Mouse (Mus musculus) kidney, adult 2 months (tissue): ENCODE measurements around the gene Gja5. TPM values are rescaled to one million over a fixed set of nuclear protein-coding genes. Genes with fewer than 3 reads are reported as not detected.

Source experiments
- DNase-seq: peaks from one replicate; pipeline ENCODE4 v3.0.0; 2021
- H3K27ac ChIP-seq: fragments of 200-500 bp; 2 replicates; pipeline ENCODE4 v1.5.1; 2012; ENCODE audit warnings: low read depth, low read length, control low read depth, inconsistent platforms; ENCODE audit not compliant: insufficient read depth
- H3K27me3 ChIP-seq: fragments of 200-500 bp; replicated peaks from 2 replicates; pipeline ENCODE4 v1.6.1; 2012; ENCODE audit warnings: mild to moderate bottlenecking, moderate library complexity, low read length, inconsistent platforms; ENCODE audit not compliant: control insufficient read depth, insufficient read depth
- H3K36me3 ChIP-seq: fragments of 200-500 bp; 2 replicates; pipeline ENCODE4 v1.6.1; 2012; ENCODE audit warnings: mild to moderate bottlenecking, moderate library complexity, low read length, inconsistent platforms; ENCODE audit not compliant: control insufficient read depth, insufficient read depth
- H3K4me1 ChIP-seq: fragments of 200-500 bp; 2 replicates; pipeline ENCODE4 v1.6.1; 2011; ENCODE audit warnings: low read length; ENCODE audit not compliant: control insufficient read depth, insufficient read depth
- H3K4me3 ChIP-seq: fragments of 200-500 bp; 2 replicates; pipeline ENCODE4 v1.5.1; 2011; ENCODE audit warnings: mild to moderate bottlenecking, low read depth, low read length, control low read depth; ENCODE audit not compliant: insufficient read depth
- CTCF ChIP-seq: fragments of 200-500 bp; conservative IDR thresholded peaks from 2 replicates; pipeline ENCODE4 v1.5.1; 2011; ENCODE audit warnings: low read depth, mild to moderate bottlenecking, control low read depth, low read length, moderate library complexity, mixed read lengths; ENCODE audit not compliant: insufficient read depth, insufficient read length
- POLR2A ChIP-seq: fragments of 200-500 bp; IDR thresholded peaks from one replicate; pipeline ENCODE4 v1.6.1; 2011; ENCODE audit warnings: low read depth, low read length, control low read depth
- WGBS: fragments of 180-500 bp; shearing (Covaris S2); methylation state at CpG from one replicate; pipeline ENCODE4 v1.1.7; 2018; 5-methylcytosine and 5-hydroxymethylcytosine counted together
- polyA plus RNA-seq: library from polyadenylated mRNA; depleted of rRNA; stranded (reverse); fragments of >200 nt; gene quantifications from 2 replicates; pipeline ENCODE4 v1.2.3, GENCODE M21; 2012

Gja5 gene
- polyA plus RNA-seq, 1 experiment, result 8.2 TPM

DNA sequence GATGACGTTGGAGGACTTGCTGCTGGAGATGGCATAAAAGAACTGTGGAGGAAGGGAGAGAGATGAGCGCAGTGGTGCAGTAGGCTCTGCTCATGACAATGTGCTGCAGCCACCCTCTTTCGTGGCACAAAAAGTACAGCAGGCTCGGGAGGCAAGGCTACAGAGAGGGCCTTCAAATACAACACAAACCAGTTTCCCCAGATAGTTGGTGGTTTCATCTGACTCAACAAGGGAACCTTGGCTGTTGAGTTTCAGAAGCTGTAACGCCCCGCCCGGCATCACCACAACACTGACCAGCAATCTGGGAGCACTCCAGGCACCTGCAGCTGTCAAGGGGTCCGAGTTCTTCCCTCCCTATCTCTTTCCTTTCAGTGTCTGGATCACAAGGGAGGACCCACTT, 32.0 kb upstream of the Gja5 start:
- H3K4me1 ChIP-seq, result peaks cover 5% of the 10 kb centered on the region; the same call in 1 of the 2 replicates
- H3K36me3 ChIP-seq, result peaks cover 9% of the 10 kb centered on the region; the same call in 1 of the 2 replicates
- H3K27me3 ChIP-seq, result no peaks in the 10 kb centered on the region
- TF ChIP-seq CTCF (no peak), POLR2A (no peak)
- WGBS, result 89% methylated on average over 8 of the region's 8 CpGs
- no peak overlapping the region for H3K27ac ChIP-seq
- no peak overlapping the region for H3K4me3 ChIP-seq
- no peak for DNase-seq

DNA sequence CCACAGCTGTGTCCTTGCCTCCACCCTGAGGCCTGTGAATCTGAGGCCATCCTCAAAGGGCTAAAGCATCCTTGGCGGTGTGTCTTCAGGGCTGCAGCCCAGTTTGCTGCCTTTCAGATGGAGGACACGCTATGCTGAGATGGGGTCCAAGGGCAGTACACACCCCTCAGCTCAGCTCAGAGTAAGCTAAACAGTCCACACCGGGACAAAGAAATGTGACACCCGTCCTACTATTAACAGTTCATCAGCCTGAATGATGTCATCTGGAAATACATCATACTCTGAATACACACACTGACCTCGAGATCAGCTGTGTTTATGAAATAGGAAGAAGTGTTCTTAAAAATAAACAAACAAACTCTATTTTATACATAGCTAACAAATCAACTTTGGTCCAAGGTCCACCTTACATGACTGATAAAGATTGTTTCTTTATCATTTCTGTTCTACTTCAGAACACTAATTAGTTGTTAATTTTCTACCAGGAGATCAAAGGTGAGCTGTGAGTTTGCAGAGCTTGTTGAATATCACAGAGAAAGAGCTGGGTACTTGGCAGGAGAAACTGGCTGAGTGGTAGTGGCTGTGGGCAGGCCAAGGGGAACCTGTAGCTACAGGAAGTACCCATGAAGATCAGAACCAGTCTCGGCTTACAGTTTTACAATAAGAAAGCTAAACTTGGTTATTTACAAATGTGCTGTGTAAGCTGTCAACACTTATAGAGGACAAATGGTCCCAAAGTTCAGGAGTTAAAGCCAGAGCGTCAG, 29.5 kb upstream of the Gja5 start:
- no peak overlapping the region for H3K27ac ChIP-seq
- H3K36me3 ChIP-seq, result peaks cover 8% of the 10 kb centered on the region; the same call in 1 of the 2 replicates
- H3K4me1 ChIP-seq, result peaks cover 5% of the 10 kb centered on the region; the same call in 1 of the 2 replicates
- H3K27me3 ChIP-seq, result no peaks in the 10 kb centered on the region
- peak; percentile 81 for DNase-seq
- no peak overlapping the region for H3K4me3 ChIP-seq
- TF ChIP-seq POLR2A, result peak; percentile 6
- TF ChIP-seq CTCF, result no peak
- 46% methylated on average over 7 of the region's 7 CpGs for WGBS

DNA sequence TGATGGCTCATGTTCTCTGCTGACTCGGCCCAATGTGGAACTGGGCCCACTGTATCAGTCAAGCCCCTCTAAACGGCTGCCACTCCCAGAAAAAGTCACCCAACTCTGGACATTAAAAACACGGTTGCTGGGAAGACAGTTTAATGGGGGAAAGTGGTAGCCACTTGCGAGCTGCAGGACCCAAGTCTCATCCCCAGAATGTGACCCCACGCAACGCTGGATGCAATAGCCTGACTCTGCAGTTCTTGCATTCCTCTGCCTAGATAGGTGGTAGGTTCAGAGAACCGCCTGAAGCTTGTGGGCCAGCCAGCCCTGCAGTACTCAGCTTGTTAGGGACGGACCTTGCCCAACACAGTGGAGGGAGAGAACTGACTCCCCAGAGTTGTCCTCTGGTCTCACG, 25.0 kb upstream of the Gja5 start:
- peak; percentile 44 for DNase-seq
- H3K4me1 ChIP-seq, result peaks cover 5% of the 10 kb centered on the region; the same call in 1 of the 2 replicates
- no peaks in the 10 kb centered on the region; the same call in none of the 2 replicates for H3K36me3 ChIP-seq
- H3K27ac ChIP-seq, result no peak overlapping the region
- 69% methylated on average over 9 of the region's 9 CpGs for WGBS
- TF ChIP-seq CTCF (no peak), POLR2A (no peak)
- no peak overlapping the region for H3K4me3 ChIP-seq
- no peaks in the 10 kb centered on the region for H3K27me3 ChIP-seq

DNA sequence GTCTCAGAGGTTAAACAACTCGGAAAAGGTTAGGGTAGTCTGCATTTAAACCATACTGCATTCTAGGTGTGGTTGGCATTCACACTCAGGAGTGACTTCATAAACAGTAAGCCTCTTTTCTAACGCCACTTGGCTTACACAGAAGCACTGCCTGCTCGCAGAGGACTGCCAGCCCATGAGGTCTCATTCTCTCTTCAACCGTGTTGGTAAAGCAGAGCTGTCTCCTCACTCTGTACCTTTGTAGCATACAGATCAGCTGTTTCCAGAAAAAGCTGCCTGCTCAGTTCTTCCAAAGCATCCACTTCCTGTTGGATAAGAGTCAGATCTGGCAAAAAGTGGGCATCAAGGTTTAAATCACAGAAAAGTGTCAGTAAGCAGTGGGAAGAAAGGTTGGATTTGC, 24.1 kb upstream of the Gja5 start:
- Histone ChIP-seq H3K4me1 (peaks cover 4% of the 10 kb centered on the region; the same call in 1 of the 2 replicates), H3K36me3 (no peaks in the 10 kb centered on the region; the same call in none of the 2 replicates), H3K27ac (no peak overlapping the region), H3K4me3 (no peak overlapping the region), H3K27me3 (no peaks in the 10 kb centered on the region)
- no peak for DNase-seq
- no peak for TF ChIP-seq POLR2A
- no peak for TF ChIP-seq CTCF
- 73% methylated on average over 4 of the region's 4 CpGs for WGBS

DNA sequence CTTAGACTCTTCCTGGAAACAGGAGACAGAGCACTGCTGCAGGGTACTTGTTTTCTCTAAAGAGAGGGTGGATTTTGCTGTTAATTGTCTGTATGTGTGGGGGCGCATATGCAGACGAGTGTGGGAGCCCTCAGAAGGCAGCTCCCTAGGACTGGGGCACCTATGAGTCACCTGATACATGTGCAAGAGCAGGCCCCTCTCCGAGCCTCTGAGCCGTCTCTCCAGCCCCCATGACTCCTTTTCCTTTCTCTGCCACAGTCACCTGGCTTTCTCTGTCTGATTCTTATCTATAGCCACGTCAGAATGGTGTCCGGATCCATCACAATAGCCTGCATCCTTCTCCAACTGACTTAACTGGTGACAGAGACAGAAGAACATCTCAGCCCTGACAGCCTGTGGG, 22.9 kb upstream of the Gja5 start:
- no peaks in the 10 kb centered on the region for H3K27me3 ChIP-seq
- H3K4me1 ChIP-seq, result no peaks in the 10 kb centered on the region
- DNase-seq, result no peak
- no peak overlapping the region for H3K27ac ChIP-seq
- no peak for TF ChIP-seq CTCF
- no peak for TF ChIP-seq POLR2A
- no peak overlapping the region for H3K4me3 ChIP-seq
- 86% methylated on average over 6 of the region's 6 CpGs for WGBS
- no peaks in the 10 kb centered on the region; the same call in 1 of the 2 replicates for H3K36me3 ChIP-seq

DNA sequence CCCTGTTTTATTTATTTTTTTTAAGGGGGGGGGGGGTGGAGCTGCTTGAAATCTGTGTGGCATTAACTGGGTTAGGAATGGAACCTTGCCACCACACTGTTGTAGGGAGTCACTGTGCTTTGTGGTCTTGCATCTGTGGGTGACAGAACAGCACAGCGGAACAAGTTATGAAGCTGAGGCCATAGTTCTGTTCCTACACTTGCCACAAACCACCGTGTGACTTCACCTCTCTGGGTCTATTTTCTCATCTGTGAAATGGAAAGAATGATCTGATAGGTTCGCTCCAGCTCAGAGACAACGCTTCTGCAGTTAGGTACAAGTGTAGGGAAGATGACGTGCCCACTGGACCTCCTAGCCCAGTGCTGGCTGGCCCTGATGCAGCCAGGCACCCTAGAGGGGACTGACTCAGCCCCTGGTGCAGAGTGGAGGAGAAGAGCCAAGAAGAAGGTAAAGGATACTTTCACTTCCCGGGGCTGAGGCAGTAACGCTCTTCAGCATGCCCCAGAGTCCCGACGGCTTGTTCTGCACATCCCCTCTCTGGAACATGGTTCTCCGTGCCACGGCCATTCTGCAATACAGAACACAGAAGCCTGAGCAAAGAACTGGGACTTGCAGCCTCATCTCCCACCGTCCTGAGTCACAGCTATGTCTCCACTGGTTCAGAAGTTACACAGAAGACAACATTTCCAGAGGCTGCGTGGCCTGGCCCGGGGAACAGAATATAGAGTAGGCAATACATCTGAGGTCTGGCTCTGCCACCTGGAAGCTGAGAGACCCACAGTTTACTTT, 22.2 kb upstream of the Gja5 start:
- no peaks in the 10 kb centered on the region; the same call in 1 of the 2 replicates for H3K36me3 ChIP-seq
- no peak overlapping the region for H3K27ac ChIP-seq
- WGBS, result 91% methylated on average over 14 of the region's 14 CpGs
- TF ChIP-seq CTCF (no peak), POLR2A (no peak)
- H3K4me1 ChIP-seq, result no peaks in the 10 kb centered on the region
- H3K27me3 ChIP-seq, result no peaks in the 10 kb centered on the region
- DNase-seq, result no peak
- no peak overlapping the region for H3K4me3 ChIP-seq

DNA sequence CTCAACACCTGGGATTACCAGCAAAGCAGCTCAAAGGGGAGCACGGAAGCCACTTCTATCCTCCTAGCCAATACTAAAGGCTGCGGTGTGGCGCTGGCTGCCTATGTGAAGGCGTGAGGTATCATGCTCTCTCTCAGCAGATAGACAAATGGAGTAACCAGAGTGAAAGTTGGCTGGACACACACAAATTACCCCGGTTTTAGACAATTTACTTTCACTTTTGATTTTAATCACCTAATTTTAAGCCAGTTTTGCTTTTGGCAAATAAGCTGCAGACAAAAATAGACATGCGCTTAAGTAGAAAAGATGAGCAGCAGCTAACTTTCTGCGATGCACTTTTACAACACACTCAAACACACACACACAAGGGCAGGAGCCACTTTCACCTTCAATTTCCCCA, 20.8 kb upstream of the Gja5 start:
- 82% methylated on average over 7 of the region's 7 CpGs for WGBS
- Histone ChIP-seq H3K4me1 (no peaks in the 10 kb centered on the region), H3K27ac (no peak overlapping the region), H3K36me3 (peaks cover 1% of the 10 kb centered on the region), H3K27me3 (no peaks in the 10 kb centered on the region), H3K4me3 (no peak overlapping the region)
- TF ChIP-seq CTCF (no peak), POLR2A (no peak)
- DNase-seq, result no peak
